Mouse (Mus musculus) small intestine, adult 2 months (tissue): ENCODE data around the gene Fcho2. TPM values are rescaled to one million over a fixed set of nuclear protein-coding genes. Genes with fewer than 3 reads are reported as not detected.
"Not testable (repeated sequence)": the region's sequence is repeated elsewhere in the genome, so short reads cannot be mapped to it uniquely, and the experiment has no call there.

Experiments used
- H3K27ac ChIP-seq: fragments of 200-500 bp; 2 replicates; pipeline ENCODE4 v1.5.1; 2012; ENCODE audit warnings: low read depth, low read length, control low read depth, inconsistent platforms; ENCODE audit not compliant: insufficient read depth
- H3K27me3 ChIP-seq: fragments of 200-500 bp; 2 replicates; pipeline ENCODE4 v1.6.1; 2012; ENCODE audit warnings: mild to moderate bottlenecking, moderate library complexity, low read length, inconsistent platforms; ENCODE audit not compliant: control insufficient read depth, insufficient read depth
- H3K36me3 ChIP-seq: fragments of 200-500 bp; 2 replicates; pipeline ENCODE4 v1.6.1; 2012; ENCODE audit warnings: mild to moderate bottlenecking, low read length, control low read depth, inconsistent platforms; ENCODE audit not compliant: control insufficient read depth, insufficient read depth
- H3K4me1 ChIP-seq: fragments of 200-500 bp; 2 replicates; pipeline ENCODE4 v1.6.1; 2012; ENCODE audit warnings: low read length, inconsistent platforms, mixed read lengths; ENCODE audit not compliant: control insufficient read depth, insufficient read depth, insufficient read length
- H3K4me3 ChIP-seq: fragments of 200-500 bp; 2 replicates; pipeline ENCODE4 v1.5.1; 2012; ENCODE audit warnings: low read depth, mild to moderate bottlenecking, control low read depth, inconsistent platforms, low read length, moderate library complexity
- CTCF ChIP-seq: fragments of 200-500 bp; IDR thresholded peaks from 2 replicates; pipeline ENCODE4 v1.5.1; 2012; ENCODE audit warnings: low read depth, mild to moderate bottlenecking, control low read depth, inconsistent platforms, low read length, moderate library complexity, mixed read lengths; ENCODE audit not compliant: insufficient replicate concordance, insufficient read length; ENCODE audit errors: extremely low read depth
- POLR2A ChIP-seq: fragments of 200-500 bp; IDR thresholded peaks from 2 replicates; pipeline ENCODE4 v1.6.1; 2012; ENCODE audit warnings: low read depth, mild to moderate bottlenecking, control low read depth, inconsistent platforms, low read length, moderate library complexity
- WGBS: fragments of 180-500 bp; shearing (Covaris S2); methylation state at CpG from one replicate; pipeline ENCODE4 v1.1.7; 2018; 5-methylcytosine and 5-hydroxymethylcytosine counted together
- polyA plus RNA-seq: library from polyadenylated mRNA; depleted of rRNA; stranded (reverse); fragments of >200 nt; gene quantifications from 2 replicates; pipeline ENCODE4 v1.2.3, GENCODE M21; 2012

Fcho2 gene
- polyA plus RNA-seq, 1 experiment = 8.5 TPM

DNA sequence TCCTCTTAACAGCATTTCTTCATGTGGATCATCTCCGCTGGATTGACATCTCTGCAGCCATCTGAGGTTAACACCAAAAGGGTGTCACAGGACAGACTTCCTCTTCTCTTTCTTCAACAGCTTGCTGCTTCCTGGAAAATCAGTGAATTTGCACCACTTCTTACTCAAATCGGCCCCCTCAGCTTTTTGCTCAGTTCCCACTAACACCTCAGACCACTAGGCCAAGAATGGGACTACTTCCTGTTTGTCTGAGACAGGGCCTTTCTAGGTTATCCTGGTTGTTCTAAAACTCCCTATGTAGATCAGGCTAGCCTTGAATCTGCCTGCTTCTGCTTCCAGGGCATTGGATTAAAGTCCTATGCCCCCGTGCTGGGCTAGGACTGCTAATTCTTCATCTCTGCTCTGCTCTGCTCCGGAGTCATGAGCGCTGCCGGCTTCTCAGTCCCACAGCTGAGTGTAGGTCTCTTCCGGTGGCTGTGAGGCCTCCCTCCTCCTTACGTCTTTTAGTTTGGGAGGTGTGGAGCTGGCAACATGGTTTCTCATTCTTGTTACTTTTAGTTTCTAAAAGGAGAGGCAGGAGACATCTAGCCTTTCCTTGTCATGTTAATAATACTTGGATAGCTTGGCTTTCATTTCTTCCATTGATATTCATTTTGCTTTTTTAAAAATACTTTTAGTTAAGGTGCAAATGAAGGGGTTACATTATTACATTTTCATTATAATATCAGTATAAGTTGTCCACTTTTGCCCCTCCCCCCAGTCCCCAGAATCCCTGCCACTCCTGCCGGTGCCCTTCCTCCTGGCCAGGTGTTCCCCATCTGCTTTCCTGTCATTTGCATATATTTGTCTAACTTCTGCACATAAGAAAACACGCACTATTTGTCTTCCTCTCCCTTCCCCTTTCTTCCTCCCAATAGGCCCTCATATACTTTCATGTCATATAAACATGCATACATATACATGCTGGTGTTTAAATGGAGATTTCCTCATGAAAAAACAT, 17.5 kb upstream of the Fcho2 start:
- Histone ChIP-seq H3K36me3 (no peaks in the 10 kb centered on the region), H3K27me3 (no peaks in the 10 kb centered on the region), H3K4me1 (no peaks in the 10 kb centered on the region), H3K27ac (no peak overlapping the region), H3K4me3 (no peak overlapping the region)
- TF ChIP-seq CTCF (no peak), POLR2A (no peak)
- WGBS = 69% methylated on average over 10 of the region's 10 CpGs

DNA sequence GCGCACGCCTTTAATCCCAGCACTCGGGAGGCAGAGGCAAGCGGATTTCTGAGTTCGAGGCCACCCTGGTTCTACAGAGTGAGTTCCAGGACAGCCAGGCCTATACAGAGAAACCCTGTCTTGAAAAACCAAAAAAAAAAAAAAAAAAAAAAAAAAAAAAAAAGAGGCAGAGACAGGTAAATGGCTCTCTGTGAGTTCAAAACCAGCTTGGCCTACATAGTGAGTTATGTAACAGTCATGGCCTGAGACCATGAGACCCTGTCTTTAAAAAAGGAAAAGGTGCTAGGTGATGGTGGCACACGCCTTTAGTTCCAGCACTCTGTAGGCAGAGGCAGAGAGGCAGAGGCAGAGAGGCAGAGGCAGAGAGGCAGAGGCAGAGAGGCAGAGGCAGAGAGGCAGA, 13.8 kb upstream of the Fcho2 start:
- H3K36me3 ChIP-seq, H3K27ac ChIP-seq, H3K27me3 ChIP-seq, H3K4me1 ChIP-seq, H3K4me3 ChIP-seq: not testable (repeated sequence)
- WGBS = 95% methylated on average over 6 of the region's 6 CpGs

DNA sequence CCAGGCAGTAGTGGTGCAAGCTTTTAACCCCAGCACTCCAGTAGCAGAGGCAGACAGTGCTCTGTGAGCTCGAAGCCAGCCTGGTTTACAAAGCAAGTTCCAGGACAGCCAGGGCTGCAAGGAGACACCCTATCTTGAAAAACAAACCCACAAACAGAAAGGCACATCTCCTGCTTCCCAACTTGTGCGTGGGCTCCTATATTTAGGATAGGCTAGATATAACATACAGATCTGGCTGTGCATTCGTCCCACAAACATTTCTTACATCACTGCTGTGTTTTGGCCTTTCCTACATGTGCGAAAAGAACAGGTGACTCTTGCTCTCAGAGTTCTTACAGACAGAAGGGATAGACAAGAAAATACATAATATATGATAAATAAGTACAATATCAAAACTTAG, 10.3 kb upstream of the Fcho2 start:
- 83% methylated on average over 4 of the region's 4 CpGs for WGBS
- H3K4me3 ChIP-seq = no peak overlapping the region
- no peaks in the 10 kb centered on the region for H3K36me3 ChIP-seq
- H3K27me3 ChIP-seq = no peaks in the 10 kb centered on the region
- no peak for TF ChIP-seq CTCF
- TF ChIP-seq POLR2A = no peak
- no peak overlapping the region for H3K27ac ChIP-seq
- H3K4me1 ChIP-seq = peaks cover 3% of the 10 kb centered on the region; the same call in 1 of the 2 replicates

DNA sequence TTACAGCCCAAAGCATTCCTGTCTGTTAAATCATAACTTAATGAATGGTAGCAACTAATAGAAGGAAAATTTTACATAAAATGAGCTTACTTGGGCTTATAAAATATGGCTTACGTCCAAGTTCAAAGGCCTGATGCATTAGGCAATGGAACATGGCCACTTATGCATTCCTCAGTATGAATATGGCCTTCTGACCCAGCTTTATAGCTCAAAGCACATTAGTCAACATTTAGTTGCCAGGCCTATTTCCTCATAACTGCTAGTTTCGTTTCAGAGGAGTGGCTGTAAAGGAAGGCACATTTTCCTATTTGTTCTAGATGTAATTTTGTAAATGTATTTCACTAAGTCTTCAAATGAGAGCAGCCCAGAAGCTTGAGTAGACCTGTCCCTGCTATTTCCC, 3.8 kb upstream of the Fcho2 start:
- Histone ChIP-seq H3K27me3 (no peaks in the 10 kb centered on the region), H3K4me3 (no peak overlapping the region), H3K4me1 (peaks cover 20% of the 10 kb centered on the region; the same call in 1 of the 2 replicates), H3K27ac (peak overlapping the region; percentile 96), H3K36me3 (no peaks in the 10 kb centered on the region)
- WGBS = 19% methylated on average over 2 of the region's 2 CpGs
- TF ChIP-seq CTCF (no peak), POLR2A (no peak)

DNA sequence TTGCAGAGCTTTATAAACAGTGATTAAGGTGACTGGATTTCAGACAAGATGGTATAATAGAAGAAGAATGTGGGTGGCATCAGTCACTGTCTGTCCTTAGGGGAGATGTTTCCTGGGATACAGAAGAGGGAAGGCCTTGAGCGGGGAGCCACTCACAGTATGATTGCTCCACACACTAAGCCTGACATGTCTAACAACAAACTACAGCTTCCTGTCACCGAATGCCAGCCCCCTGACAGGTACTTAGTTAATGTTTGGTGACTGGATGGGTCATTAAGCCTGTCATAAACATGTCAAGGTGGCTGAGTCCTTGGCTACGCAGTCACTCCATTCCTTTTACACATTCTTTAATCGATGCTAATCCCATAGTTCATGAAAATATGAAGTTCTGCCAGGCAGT, 3.0 kb upstream of the Fcho2 start:
- Histone ChIP-seq H3K27me3 (no peaks in the 10 kb centered on the region), H3K4me3 (no peak overlapping the region), H3K4me1 (peaks cover 20% of the 10 kb centered on the region; the same call in 1 of the 2 replicates), H3K27ac (peak overlapping the region; percentile 96), H3K36me3 (no peaks in the 10 kb centered on the region)
- no peak for TF ChIP-seq CTCF
- no peak for TF ChIP-seq POLR2A
- 29% methylated on average over 4 of the region's 4 CpGs for WGBS

DNA sequence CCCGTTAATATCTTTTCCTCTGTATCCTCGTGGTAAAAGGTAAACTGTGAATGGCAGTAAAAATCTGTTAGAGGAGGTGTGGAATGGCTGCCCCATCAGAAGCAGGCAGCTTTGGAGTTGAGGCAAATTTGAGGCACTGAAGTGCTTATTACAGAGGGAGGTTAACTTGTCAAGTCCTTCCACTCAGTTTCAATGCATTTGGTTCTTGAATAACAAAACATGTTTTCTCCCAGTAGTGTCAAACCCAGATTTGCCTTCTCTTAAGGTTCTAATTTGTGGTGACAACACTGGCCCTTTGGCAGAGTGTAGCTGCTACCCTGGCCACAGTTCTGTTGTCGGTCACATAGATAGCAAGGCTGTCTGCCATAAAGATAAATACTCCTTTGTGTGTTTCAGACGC, 2.5 kb upstream of the Fcho2 start:
- Histone ChIP-seq H3K27me3 (no peaks in the 10 kb centered on the region), H3K36me3 (no peaks in the 10 kb centered on the region), H3K4me1 (peaks cover 20% of the 10 kb centered on the region; the same call in 1 of the 2 replicates), H3K4me3 (no peak overlapping the region), H3K27ac (peak overlapping the region; percentile 96)
- TF ChIP-seq POLR2A = no peak
- no peak for TF ChIP-seq CTCF
- WGBS = 43% methylated on average over 4 of the region's 4 CpGs

DNA sequence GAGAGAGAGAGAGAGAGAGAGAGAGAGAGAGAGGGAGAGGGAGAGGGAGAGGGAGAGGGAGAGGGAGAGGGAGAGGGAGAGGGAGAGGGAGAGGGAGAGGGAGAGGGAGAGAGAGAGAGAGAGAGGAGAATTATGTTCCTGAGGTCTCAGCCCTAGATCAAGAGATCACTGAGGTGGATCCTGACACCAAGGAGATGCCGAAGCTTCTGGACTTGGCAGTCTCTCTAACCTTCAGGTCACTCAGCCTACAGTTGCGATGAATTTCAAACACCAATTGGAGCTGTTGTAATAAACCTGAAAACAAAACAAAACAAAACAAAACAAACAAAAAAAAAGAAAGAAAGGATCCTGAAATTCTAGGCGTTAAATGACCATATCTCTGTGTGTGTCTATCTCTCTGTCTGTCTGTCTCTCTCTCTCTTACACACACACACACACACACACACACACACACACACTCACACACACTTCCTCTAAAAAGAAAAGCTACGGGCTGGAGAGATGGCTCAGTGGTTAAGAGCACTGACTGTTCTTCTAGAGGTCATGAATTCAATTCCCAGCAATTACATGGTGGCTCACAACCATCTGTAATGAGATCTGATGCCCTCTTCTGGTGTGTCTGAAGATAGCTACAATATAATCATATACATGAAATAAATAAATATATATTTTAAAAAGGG, 1.9 kb upstream of the Fcho2 start:
- H3K27me3 ChIP-seq, H3K36me3 ChIP-seq, H3K4me3 ChIP-seq, H3K27ac ChIP-seq: not testable (repeated sequence)
- WGBS = 74% methylated on average over 4 of the region's 4 CpGs
- peaks cover 26% of the 10 kb centered on the region; the same call in 1 of the 2 replicates for H3K4me1 ChIP-seq
